Mouse (Mus musculus): ENCODE measurements at regions not wholly inside any gene's neighbourhood (a gene's known extent, or its start where the extent isn't known, plus 50 kb on each side); places are given as distances from the start of the nearest gene placed in this dataset.

- in situ Hi-C loops (cut with MboI; ENCODE audit: unreplicated experiment in 2 of 2) = loop anchor here in 1 of 2 experiments (5.0 kb wide), 1 partner anchor 1509 kb away; no protein-coding TSS in a partner anchor
Measured at GRCm38 (mm10) chr4:114296380-114296779, 110.1 kb upstream of the Trabd2b start.

- in situ Hi-C loops (cut with MboI; ENCODE audit: unreplicated experiment in 2 of 2) = loop anchor here in 1 of 2 experiments (5.0 kb wide), 1 partner anchor 1511 kb away; no protein-coding TSS in a partner anchor
Measured at GRCm38 (mm10) chr4:114298517-114298916, 108.0 kb upstream of the Trabd2b start.

GRCm38 (mm10) chr4:114300390-114301012 lies 106.0 kb upstream of the Trabd2b start:
- in situ Hi-C loops (cut with MboI; ENCODE audit: unreplicated experiment in 2 of 2) = loop anchor here (5.0 to 25.0 kb wide), 3 partner anchors 637 to 1508 kb away; partner anchors contain the start of genes Foxe3 (in 1 of the 2) and Pdzk1ip1 (in 1 of the 2)

GRCm38 (mm10) chr4:114304654-114305053 lies 101.9 kb upstream of the Trabd2b start:
- in situ Hi-C loops (cut with MboI; ENCODE audit: unreplicated experiment in 2 of 2) = loop anchor here (5.0 to 25.0 kb wide), 3 partner anchors 633 to 1512 kb away; partner anchors contain the start of genes Foxe3 (in 1 of the 2) and Pdzk1ip1 (in 1 of the 2)

- in situ Hi-C loops (cut with MboI; ENCODE audit: unreplicated experiment in 2 of 2) = loop anchor here in 1 of 2 experiments (25.0 kb wide), 2 partner anchors 630 to 780 kb away; partner anchors contain the start of genes Foxe3 and Pdzk1ip1
Measured at GRCm38 (mm10) chr4:114307491-114307890, 99.0 kb upstream of the Trabd2b start.

GRCm38 (mm10) chr4:114308518-114308917 lies 98.0 kb upstream of the Trabd2b start:
- in situ Hi-C loops (cut with MboI; ENCODE audit: unreplicated experiment in 2 of 2) = loop anchor here in 1 of 2 experiments (25.0 kb wide), 2 partner anchors 629 to 779 kb away; partner anchors contain the start of genes Foxe3 and Pdzk1ip1

- in situ Hi-C loops (cut with MboI; ENCODE audit: unreplicated experiment in 2 of 2) = loop anchor here in 1 of 2 experiments (25.0 kb wide), 2 partner anchors 622 to 772 kb away; partner anchors contain the start of genes Foxe3 and Pdzk1ip1
Measured at GRCm38 (mm10) chr4:114315051-114315450, 91.5 kb upstream of the Trabd2b start.

- in situ Hi-C loops (cut with MboI; ENCODE audit: unreplicated experiment in 2 of 2) = loop anchor here in 1 of 2 experiments (25.0 kb wide), 2 partner anchors 622 to 772 kb away; partner anchors contain the start of genes Foxe3 and Pdzk1ip1
Measured at GRCm38 (mm10) chr4:114315556-114315955, 91.0 kb upstream of the Trabd2b start.

GRCm38 (mm10) chr4:114317076-114317475 lies 89.4 kb upstream of the Trabd2b start:
- in situ Hi-C loops (cut with MboI; ENCODE audit: unreplicated experiment in 2 of 2) = loop anchor here in 1 of 2 experiments (25.0 kb wide), 2 partner anchors 620 to 770 kb away; partner anchors contain the start of genes Foxe3 and Pdzk1ip1

GRCm38 (mm10) chr4:114320076-114320475 lies 86.4 kb upstream of the Trabd2b start:
- in situ Hi-C loops (cut with MboI; ENCODE audit: unreplicated experiment in 2 of 2) = loop anchor here in 1 of 2 experiments (25.0 kb wide), 2 partner anchors 617 to 767 kb away; partner anchors contain the start of genes Foxe3 and Pdzk1ip1

- in situ Hi-C loops (cut with MboI; ENCODE audit: unreplicated experiment in 2 of 2) = loop anchor here in 1 of 2 experiments (25.0 kb wide), 2 partner anchors 616 to 766 kb away; partner anchors contain the start of genes Foxe3 and Pdzk1ip1
Measured at GRCm38 (mm10) chr4:114321516-114322339, 84.8 kb upstream of the Trabd2b start.

- in situ Hi-C loops (cut with MboI; ENCODE audit: unreplicated experiment in 2 of 2) = no loop called here
Measured at GRCm38 (mm10) chr4:114329978-114330377, 76.5 kb upstream of the Trabd2b start.

- in situ Hi-C loops (cut with MboI; ENCODE audit: unreplicated experiment in 2 of 2) = no loop called here
Measured at GRCm38 (mm10) chr4:114331161-114331560, 75.4 kb upstream of the Trabd2b start.

- in situ Hi-C loops (cut with MboI; ENCODE audit: unreplicated experiment in 2 of 2) = no loop called here
Measured at GRCm38 (mm10) chr4:114334850-114335249, 71.7 kb upstream of the Trabd2b start.

- in situ Hi-C loops (cut with MboI; ENCODE audit: unreplicated experiment in 2 of 2) = no loop called here
Measured at GRCm38 (mm10) chr4:114336029-114336746, 70.3 kb upstream of the Trabd2b start.

- in situ Hi-C loops (cut with MboI; ENCODE audit: unreplicated experiment in 2 of 2) = no loop called here
Measured at GRCm38 (mm10) chr4:114336747-114337090, 69.8 kb upstream of the Trabd2b start.

GRCm38 (mm10) chr4:114339793-114340192 lies 66.7 kb upstream of the Trabd2b start:
- in situ Hi-C loops (cut with MboI; ENCODE audit: unreplicated experiment in 2 of 2) = no loop called here

GRCm38 (mm10) chr4:114345154-114345553 lies 61.4 kb upstream of the Trabd2b start:
- in situ Hi-C loops (cut with MboI; ENCODE audit: unreplicated experiment in 2 of 2) = loop anchor here (5.0 kb wide), 1 partner anchor 292 kb away; no protein-coding TSS in a partner anchor

- in situ Hi-C loops (cut with MboI; ENCODE audit: unreplicated experiment in 2 of 2) = loop anchor here (5.0 kb wide), 1 partner anchor 291 kb away; no protein-coding TSS in a partner anchor
Measured at GRCm38 (mm10) chr4:114346068-114346747, 60.3 kb upstream of the Trabd2b start.

Data from v-Abl transformed pro-B cells (cell line).